Mouse (Mus musculus) left cerebral cortex, adult 18-20 months (tissue): ENCODE measurements around the gene Tenm2. TPM values are rescaled to one million over a fixed set of nuclear protein-coding genes. Genes with fewer than 3 reads are reported as not detected.
A peak's percentile ranks its signal among the peaks of the same experiment; 100 is the strongest.

Source experiments
- DNase-seq, 2 experiments: peaks; one replicate each; pipeline ENCODE4 v3.0.0; 2021 to 2022; ENCODE audit warnings: low spot score in 2 of 2, mixed read lengths in 1 of 2
- total RNA-seq, 2 experiments: library from RNA; stranded (reverse); gene quantifications; 2 replicates each; pipeline ENCODE4 v1.2.3; 2021

The Tenm2 gene
- total RNA-seq, 2 experiments from 2014 or later: 74.9 to 82.1 TPM

DNA sequence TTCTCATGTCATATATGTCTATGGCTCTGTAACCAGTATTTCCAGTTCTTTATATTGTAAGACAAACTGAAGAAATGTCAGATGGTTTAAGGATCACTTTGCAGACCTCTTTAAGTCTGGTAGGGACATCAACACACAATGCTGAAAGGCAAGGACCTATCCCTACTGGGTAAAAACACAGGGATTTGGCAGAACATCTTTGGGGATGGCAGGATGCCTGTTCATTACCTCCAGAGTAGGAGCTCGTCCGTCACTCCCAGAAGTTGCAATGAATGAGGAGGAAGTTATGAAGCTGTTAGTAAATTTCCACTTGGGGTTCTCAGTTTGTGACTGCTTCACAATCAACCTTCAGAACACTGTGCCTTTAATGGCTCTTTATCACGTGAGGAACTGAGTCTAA, 939.2 kb downstream of the Tenm2 start:
- peak in 1 of 2 experiments; percentile 37 for DNase-seq

DNA sequence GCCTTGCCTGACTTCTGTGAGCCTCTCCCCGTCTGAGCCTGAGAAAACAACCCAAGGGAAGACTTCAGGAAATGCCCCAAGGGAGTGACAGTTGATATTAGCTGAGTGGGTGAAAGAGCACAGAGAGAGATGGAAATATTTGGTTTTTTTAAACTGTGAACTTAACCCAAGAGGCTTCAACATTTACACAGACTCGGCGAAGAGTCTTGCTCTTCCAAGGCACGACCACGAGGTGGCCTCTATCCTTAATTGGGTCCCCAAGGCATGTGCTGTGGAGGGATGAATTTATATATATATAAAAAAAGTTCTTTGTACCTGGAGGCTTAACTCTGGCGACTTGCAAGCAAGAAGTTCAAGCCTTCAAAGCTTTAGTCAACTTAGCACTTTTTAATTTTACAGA, 943.6 kb downstream of the Tenm2 start:
- DNase-seq: no peak

DNA sequence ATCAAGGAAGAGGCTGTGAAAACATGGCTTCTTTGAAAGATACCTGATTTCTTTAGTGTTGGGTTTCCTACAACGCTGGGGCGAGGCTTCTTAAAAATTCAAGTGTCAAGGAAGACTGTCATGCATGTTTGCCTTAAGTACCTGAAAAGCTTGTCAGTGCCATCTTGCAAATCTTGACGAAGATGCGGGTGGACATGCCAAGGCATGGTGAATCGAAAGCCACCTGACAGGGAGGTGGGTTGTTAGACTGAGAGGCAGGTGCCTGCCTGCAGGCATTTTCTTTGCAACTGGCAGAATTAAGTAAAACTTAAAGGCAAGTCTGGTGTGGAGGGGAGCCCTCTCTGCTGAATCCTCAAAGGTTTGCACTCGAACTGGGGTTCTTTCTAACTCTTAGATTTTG, 949.5 kb downstream of the Tenm2 start:
- no peak for DNase-seq

DNA sequence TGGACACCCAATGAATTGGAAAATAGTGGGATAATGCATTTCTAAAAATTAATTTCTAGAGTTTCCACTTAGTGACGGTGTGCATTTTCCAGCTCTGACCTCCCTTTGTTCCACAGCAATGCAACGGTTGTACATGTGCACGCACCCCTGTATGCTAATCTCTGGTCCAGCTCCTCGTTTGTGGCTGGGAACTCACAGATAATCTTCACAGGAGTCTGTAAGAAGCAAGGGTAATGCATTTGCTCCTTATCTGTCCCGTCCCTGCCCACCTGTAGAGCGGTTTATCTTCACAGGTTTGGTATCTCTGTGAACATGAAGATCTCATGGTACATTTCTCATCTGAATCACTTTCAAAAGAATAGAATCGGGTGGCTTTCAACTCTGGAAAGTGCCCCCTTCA, 955.2 kb downstream of the Tenm2 start:
- DNase-seq: no peak

DNA sequence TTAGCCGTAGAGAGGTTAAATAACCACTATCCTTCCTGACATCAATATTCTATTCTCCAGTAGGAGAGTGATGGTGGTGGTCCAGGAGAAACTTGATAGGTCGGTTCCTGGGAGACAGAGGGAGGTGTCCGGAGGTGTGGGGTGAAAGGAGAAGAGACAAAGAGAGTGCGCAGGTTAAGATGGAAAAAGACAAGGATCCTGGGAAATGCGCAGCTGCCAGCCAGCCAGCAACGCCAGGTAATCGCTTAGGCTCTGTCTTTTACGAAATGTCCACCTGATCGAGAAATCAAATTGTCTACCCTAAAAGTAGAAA, 957.9 kb downstream of the Tenm2 start:
- DNase-seq: no peak

DNA sequence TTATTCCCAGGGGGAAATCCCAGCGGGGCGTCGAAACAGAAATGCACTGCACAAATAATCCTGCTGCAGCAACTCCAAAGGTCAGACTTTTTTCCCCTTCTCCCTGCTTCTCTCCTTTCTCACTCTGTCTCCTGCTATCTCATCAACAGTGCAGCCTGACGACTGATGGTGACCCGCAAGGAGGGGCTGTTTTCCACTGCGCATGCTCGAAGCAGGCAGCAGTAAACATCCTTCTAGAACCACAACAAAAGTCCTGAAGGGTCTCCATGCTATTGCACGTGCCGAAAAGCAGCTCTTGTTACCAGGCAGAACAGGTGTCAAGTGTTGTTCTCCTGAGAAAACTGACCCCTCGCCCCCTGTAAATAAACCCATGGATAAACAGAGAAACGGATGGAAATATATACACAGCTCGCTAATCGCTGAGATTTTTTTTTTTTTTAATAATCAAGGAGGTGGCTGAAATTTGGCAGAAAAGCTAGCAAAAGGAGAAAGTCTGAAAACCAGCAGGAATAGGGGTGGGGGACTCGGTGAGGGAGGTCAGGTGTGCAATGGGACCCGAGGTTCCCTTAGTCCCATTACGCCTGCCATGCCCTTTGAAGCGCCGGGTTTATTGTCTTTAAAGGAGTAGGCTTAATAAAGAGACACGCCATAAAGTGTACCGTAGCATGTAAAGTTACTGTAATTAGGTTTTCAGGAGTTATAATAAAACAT, 958.4 kb downstream of the Tenm2 start:
- DNase-seq: no peak

DNA sequence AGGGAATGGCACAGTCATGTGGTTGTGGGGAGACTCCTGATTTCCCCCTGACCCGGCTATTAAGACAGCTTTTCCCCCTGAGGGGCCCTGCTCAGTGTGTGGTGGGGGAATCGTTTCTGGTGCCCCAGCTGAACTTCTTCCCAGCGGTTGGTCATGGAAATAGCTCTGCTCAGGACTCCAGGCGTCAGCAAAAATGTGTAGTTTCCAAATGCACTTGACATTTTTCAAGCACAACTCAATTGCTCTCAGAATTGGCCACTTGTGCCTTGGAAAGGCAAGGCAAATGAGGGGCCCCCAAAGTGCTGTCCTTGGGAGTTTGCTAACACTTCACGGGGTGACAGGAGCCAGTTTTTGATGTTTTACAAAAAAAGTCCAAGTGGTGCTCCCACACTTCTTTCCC, 959.7 kb downstream of the Tenm2 start:
- DNase-seq: no peak

DNA sequence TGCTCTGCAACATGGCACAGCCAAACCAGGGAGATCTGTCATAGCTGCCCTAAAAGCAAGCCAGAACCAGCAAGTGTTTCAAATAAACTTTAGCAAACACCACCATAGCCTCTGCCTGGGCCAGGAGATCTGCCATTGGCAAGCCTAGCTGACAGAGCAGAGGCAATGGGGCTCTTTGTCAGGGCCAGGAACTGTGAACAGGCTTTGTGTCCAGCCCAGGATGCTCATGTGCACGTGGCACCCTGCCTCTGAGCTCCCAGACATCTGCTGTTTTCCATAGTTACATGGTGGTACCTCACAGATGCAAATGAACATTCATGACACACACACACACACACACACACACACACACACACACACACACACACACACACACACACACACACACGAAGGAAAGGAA, 963.6 kb downstream of the Tenm2 start:
- DNase-seq: no peak

DNA sequence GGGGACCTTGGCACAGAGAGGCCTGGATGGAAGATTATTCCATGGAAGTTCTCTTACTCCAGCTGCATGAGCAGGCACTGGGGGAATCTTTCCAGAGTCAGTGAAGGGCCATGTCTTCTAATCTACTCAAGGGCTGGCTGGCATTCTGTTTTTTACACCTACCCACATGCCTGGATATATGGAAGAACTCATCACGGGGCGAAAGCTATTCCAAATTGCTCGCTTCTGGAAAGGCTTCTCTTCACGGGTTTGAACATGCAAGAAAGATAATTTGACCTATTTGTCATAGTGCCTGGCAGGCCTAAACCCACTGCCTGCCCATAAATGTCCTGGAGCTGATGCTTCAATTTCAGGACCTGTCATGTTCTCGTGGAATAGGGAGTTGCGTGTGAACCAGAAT, 965.8 kb downstream of the Tenm2 start:
- peak in 1 of 2 experiments; percentile 15 for DNase-seq

DNA sequence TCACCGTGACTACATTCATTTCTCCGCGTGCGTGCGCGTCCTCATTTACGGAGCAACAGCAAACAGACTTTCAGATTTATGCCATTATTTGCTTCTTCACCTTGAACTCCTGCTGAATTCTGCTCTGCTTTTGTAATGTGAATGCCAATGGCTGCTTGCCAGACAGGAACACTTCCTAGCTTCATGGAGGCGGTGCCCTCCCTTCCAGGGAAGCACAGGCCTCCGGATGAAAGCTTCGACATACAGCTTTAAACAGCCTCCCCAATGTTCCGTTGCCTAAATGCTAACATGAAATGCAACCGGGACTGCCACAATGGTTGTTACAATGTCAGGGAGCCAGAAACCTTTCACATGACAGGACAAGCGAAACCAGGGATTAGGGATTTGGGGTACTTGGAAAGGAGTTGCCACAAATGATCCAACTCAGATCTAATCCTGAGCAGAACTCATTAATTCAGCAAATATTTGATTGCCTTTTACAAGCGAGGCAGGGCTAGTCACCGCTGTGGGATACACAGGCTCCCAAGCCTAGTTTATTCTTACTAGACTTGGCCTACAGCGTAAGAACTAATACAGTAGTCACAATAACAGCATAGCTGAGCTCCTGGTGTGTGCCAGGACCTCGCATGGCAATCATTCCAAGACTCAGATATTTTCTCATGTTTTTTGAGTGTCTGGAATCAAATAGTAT, 970.8 kb downstream of the Tenm2 start:
- peak in 1 of 2 experiments; percentile 27 for DNase-seq

DNA sequence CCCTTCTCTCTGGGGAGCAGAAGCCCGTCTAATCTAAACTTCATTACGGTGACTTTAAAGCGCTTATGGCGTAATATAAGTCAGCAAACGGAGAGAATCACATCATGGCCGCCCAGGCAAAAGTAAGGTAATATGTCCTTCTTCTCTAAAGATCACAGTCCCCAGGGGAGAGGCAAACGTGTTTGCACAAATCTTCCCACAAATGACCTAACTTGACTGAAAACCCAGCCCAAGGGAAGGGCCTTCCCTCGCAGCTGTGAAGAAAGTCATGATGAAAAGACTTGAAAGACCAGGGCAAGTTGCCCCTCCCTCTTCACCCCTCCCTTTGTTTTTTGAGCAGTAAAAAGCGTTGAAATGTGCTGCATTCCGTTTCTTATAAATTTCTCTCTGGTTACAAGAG, 971.9 kb downstream of the Tenm2 start:
- DNase-seq: no peak

DNA sequence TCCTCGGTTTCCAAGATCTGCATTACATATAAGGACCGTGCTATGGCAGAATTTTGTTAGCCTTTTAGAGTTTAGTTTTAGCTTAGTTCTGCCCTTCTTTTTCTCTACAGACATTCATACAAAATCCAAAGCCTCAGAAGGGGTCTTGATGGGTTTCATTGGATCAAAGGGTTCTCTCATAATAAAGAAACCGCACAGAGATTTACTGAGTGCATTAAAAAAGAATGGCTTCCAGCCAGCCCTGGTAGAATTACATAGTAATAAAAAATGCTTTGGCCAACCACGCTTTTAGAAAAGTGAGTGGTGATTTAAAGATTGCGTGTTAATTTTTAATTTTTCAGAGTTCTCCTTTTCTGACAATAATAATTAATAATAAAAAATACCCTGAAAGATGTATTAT, 978.6 kb downstream of the Tenm2 start:
- no peak for DNase-seq

DNA sequence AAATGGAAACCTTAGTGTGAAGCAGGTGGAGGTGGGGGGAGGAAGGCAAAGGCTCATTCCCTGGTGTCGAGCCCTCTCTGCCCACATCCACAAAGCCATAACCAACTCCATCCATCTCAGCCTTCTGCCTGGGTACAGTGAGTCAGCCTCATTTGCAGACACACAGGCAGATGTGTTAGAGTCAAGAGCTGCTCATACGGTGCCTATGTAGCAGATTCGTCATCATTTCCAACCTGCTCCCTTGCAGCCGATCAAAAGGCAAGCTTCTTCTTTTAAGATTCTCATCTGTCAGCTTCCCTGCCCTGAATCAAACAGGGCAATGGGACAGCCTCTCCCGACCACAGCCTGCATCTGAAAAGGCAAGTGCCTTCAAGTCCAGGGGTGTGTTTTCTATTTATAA, 979.0 kb downstream of the Tenm2 start:
- DNase-seq: no peak

DNA sequence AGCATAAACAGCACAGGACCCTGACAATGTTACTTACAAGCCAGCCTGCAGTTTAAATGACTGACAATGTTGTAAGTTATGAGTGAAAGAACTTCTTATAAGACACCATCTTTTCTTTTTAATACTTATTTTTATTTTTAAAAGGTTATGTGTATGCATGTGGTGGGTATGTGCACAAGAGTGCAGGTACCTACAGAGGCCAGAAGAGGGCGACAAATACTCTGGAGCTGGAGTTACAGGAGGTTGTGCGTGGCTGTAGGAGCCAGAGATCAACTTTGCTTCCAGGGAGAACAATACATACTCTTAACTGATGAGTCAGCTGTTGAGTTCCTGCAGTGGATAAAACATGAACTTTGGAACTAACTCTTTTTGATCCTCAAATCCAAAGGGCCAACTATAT, 981.7 kb downstream of the Tenm2 start:
- DNase-seq: no peak

DNA sequence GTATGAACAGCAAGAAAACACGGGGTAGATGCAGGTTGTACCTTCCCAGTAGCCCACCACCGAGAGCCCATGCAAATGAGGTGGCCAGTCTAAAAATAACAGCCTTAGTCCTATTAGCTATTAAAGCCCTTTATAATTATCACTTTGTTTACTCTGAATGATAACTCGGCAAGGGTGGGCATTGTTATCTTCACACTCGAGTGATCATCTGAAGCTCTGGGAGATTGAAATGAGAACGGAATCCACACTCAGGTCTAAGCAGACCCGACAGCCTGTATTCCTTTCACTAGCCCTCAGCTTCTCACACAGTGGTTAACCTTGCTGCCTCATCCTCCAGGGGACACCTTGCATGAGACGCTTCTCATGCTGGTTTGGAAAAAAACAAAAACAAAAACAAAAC, 985.7 kb downstream of the Tenm2 start:
- DNase-seq: no peak

DNA sequence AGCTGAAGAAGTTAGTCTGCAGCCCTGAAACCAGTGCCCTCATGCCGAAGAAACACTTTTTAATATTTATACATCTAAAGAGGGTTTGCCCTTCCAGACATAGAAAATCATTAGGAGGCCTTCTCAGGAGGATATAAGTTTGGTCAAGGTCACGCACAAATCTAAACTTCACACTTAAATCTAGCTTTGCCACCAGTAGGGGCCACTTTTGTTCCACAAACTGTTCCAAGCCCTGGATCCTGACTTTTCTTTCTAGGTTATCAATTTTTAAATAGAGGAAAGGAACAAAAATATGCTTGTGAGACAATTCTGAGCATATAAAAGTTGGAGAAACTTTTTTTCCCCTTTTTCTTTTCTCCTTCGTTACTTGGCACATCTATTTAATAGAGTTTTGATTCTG, 989.6 kb downstream of the Tenm2 start:
- DNase-seq: no peak

DNA sequence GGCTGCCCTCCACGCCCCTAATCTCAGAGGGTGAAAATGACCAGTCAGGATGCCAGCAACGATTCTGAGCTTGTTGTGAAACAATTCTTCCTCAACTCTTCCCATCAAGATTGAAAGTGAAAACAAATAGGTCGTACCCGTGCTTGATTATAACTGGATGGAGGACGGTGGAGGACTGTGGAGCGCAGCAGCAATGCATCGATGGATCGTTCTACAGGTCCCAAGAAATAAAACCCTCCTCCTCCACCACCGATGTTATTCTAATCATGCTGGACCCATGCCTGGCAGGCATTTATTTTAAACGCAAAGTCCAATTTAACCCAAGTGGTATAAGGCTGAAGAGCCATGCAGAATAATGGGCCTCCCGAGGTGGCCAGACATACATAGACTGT, 991.3 kb downstream of the Tenm2 start:
- DNase-seq: no peak

DNA sequence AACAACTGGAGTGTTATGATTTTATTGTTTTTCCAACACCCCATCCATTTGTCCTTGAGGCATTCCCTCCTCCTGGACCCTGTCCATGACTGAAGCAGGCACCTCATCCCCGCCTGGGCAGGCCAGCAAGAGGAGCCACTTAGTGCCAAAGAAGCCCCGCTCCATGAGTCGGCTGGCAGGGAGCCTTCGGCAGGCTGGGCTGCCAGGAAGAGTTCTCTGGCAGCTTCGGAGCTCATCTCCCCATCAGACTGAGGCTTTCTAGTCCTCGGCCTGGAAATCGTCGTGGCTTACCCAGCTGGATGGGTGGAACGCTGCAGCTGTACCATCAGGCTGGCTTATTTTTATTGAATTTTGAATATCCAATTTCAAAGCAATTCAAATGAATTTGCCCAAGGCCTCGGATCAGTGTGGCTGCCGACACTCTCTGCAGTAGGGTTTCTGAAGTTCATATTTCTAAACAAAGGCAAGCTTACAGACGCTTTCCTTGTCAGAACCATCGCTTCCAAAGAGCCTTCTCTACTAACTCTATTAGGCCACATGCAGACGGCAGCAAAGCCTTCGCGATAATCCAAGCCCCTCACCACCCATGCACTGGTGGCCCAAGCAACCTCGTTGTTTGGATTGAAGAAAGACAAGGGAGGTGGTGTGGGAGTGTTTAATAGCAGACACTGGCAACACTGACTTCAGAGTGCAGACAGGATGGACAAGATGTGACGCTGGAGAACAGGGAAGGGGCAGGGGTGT, 991.8 kb downstream of the Tenm2 start:
- peak; percentile 29 to 57 for DNase-seq

DNA sequence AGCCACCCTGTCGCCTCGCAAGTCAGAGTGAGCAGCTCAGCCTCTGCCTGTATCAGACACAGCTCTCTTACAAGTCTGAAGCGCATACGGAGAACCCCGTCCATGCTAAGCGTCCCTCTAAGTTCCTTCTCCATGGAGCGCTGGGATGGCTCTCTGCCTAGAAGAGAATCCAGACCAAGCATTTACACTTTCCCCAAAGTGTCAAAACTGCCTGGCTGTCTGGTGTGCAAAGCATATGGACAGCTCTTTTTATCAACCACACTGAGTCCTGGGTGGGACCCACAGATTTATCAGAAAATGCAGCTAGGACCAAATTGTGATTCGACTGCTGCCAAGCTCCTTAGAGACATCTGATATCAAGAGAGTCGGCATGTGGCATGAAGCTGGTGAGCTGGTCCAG, 996.9 kb downstream of the Tenm2 start:
- peak in 1 of 2 experiments; percentile 29 for DNase-seq

DNA sequence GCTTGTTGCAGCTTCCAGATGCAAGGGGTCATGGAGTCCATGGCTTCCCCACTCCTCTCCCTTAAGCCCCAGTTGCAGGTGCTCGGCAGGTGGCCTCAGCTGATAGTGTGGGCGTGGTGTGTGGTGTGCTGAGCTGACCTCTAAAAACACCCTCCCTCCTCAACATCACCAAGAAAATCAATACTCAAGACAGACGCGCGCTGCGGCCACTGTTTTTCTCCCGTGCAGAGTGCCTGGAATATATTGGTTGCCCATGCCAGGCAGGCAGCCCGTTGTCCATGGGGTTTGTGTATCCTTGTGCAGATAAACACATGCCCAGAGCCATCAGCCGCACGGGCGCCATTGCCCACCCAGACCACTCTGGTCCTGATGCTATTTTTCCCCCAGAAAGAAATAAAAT, 1007.1 kb downstream of the Tenm2 start:
- no peak for DNase-seq

DNA sequence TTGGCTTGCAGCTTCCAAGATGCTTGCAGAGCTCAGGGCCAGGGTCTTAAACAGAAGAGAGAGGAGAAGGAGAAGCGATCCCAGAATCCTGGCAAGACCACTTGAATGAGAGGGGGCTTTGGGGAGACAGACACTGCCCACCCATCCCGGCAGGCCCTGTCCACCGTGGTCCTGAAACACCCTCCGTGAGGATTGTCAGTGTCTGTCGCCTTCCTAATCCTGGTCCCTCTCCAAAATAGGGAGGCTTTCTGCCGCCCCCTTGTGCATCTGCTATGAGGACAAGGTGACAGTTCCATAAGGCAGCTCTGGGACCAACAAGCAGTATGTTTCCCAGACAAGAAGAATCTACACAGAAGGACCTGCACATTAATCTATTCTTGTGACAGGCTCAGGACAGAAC, 1007.6 kb downstream of the Tenm2 start:
- DNase-seq: peak in 1 of 2 experiments; percentile 14

DNA sequence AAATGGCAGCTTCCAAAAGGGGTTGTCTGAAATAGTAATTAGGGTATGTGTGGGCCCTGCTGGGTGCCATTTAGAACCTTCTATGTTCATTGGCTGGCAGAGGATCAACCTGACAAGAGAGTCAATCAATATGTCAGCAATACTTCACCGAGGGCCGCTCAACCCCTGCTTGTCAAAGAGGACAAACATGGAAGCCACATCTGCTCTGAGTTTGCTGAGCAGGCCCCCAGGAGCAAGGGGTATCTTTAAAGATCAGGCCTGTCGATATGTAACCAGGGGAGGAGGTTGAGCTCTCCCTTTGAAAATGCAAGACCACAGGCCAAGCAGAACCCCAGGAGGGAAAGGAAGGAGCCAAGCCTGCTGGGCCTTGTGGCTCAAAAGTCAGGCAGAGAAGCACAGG, 1009.7 kb downstream of the Tenm2 start:
- DNase-seq: no peak
